8 mouse cellular contexts compared by ENCODE assay signal in the genomic region with DNA sequence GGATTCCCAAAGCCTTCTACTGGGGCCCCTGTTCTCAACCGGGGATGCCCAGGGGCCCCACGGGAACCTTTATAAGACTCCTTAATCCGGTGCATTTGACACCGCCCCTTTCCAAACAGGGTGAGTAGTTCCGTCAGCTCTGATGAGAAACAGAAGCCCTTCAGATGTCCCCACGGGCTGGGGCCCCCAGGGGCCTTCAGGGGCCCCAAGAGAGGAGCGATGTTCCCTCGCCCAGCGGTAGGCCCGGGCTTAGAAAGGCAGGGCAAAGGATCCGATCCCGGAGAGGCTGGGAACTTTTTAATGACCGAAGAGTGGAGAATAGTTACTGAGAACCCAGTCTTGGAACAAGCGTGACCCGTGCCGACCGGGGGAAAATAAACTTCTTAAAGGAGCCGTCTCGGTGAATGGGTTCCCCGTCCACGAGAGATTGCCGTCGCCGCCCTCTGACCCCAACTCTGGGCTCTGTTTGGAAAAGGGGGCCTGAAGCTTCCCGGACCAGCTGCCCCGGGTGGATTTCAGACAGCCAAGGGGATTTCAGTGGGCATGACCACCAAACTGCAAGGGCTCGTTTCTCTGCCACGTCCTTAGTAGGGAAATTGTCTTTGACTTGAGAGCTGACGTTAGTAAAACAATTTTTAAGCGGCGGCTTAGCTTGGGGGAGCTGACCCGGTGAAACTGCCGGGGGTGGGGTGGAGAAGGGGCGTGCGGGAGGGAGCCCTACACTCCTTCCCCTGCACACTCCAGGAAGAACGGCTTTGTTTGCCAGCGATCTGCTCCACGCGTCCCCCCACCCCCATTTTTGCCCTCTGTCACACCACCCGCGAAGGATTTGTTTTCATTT. TPM values are rescaled to one million over a fixed set of nuclear protein-coding genes. Genes with fewer than 3 reads are reported as not detected.
DNase-seq lines count a peak whose midpoint lies in the region; ATAC-seq and TF ChIP-seq lines count a peak whose summit lies in the region.

No protein-coding gene starts in this region.

- peaks cover 45% of the 10 kb centered on the region for H3K4me1 ChIP-seq in forebrain, embryonic 13.5 days
- peaks cover 53% of the 10 kb centered on the region for H3K4me1 ChIP-seq in intestine, embryonic 15.5 days (replicated peaks)
- H3K4me1 ChIP-seq in lung, postnatal 0 days (ENCODE audit: insufficient read depth, low read depth, low read length): peaks cover 37% of the 10 kb centered on the region
- H3K4me1 ChIP-seq in spleen, adult 2 months (ENCODE audit: control insufficient read depth, insufficient read depth, insufficient read length): peaks cover 38% of the 10 kb centered on the region

- TF ChIP-seq EP300 in lung, postnatal 0 days (IDR thresholded peaks at IDR 0.05): no peak

- no peak overlapping the region for H3K27ac ChIP-seq in forebrain, embryonic 13.5 days
- peak overlapping the region; percentile 66; the same call in 1 of the 2 replicates for H3K27ac ChIP-seq in intestine, embryonic 15.5 days
- no peak overlapping the region for H3K27ac ChIP-seq in lung, postnatal 0 days (ENCODE audit: low read length)
- H3K27ac ChIP-seq in spleen, adult 2 months (ENCODE audit: insufficient read depth, low read length): no peak overlapping the region

- no peak for TF ChIP-seq CTCF in lung, postnatal 0 days (IDR thresholded peaks at IDR 0.05)
- no peak for TF ChIP-seq CTCF in spleen, adult 2 months (IDR thresholded peaks at IDR 0.05; ENCODE audit: extremely low read depth, insufficient read depth, insufficient read length, insufficient replicate concordance)

- no peaks in the 10 kb centered on the region for H3K9me3 ChIP-seq in forebrain, embryonic 13.5 days (replicated peaks)
- no peaks in the 10 kb centered on the region for H3K9me3 ChIP-seq in intestine, embryonic 15.5 days
- no peaks in the 10 kb centered on the region for H3K9me3 ChIP-seq in lung, postnatal 0 days (ENCODE audit: low read length)

- peak overlapping the region; percentile 73 for H3K9ac ChIP-seq in forebrain, embryonic 13.5 days
- peak overlapping the region; percentile 57 for H3K9ac ChIP-seq in intestine, embryonic 15.5 days
- no peak overlapping the region for H3K9ac ChIP-seq in lung, postnatal 0 days (replicated peaks; ENCODE audit: low read depth)

- DNase-seq in A20 (ENCODE audit: low read depth, low spot score) (peak; percentile 75), ES-CJ7 (ENCODE audit: low read depth, low spot score) (peak; percentile 28)
- DNase-seq in lung, postnatal 0 days (ENCODE audit: low spot score): peak; percentile 32
- peak in 1 of 2 experiments; percentile 53 for DNase-seq in spleen, adult 2 months (ENCODE audit: low read depth in 1 of 2, low spot score in 2 of 2)
- no peak for DNase-seq in ovary, postnatal 10 days (ENCODE audit: low spot score)
- no peak for DNase-seq in gastrocnemius, adult 8-10 months (ENCODE audit: low spot score in 2 of 2)

- H3K27me3 ChIP-seq in forebrain, embryonic 13.5 days: peaks cover 54% of the 10 kb centered on the region
- peaks cover 31% of the 10 kb centered on the region for H3K27me3 ChIP-seq in intestine, embryonic 15.5 days (replicated peaks)
- no peaks in the 10 kb centered on the region for H3K27me3 ChIP-seq in lung, postnatal 0 days (replicated peaks; ENCODE audit: insufficient read depth, low read length)
- H3K27me3 ChIP-seq in spleen, adult 2 months (ENCODE audit: control insufficient read depth, insufficient read depth, low read length): peaks cover 19% of the 10 kb centered on the region

- WGBS in forebrain, embryonic 13.5 days: under 1% methylated on average over 41 of the region's 41 CpGs
- WGBS in intestine, embryonic 15.5 days: 2% methylated on average over 41 of the region's 41 CpGs
- WGBS in lung, postnatal 0 days: 2% methylated on average over 41 of the region's 41 CpGs
- 1% methylated on average over 41 of the region's 41 CpGs for WGBS in spleen, adult 2 months

- H3K4me2 ChIP-seq in forebrain, embryonic 13.5 days: peak overlapping the region; percentile 95
- H3K4me2 ChIP-seq in intestine, embryonic 15.5 days (replicated peaks): peak overlapping the region; percentile 99
- peak overlapping the region; percentile 99 for H3K4me2 ChIP-seq in lung, postnatal 0 days (replicated peaks; ENCODE audit: low read depth, low read length)

- no peak for ATAC-seq in forebrain, embryonic 13.5 days
- no peak for ATAC-seq in intestine, embryonic 15.5 days
- ATAC-seq in lung, postnatal 0 days: no peak

- peak overlapping the region; percentile 54 for H3K4me3 ChIP-seq in forebrain, embryonic 13.5 days
- H3K4me3 ChIP-seq in intestine, embryonic 15.5 days (replicated peaks): peak overlapping the region; percentile 55
- peak overlapping the region; percentile 48 for H3K4me3 ChIP-seq in lung, postnatal 0 days (ENCODE audit: low read depth, low read length)
- H3K4me3 ChIP-seq in spleen, adult 2 months (ENCODE audit: extremely low read depth, insufficient read depth, insufficient read length): peak overlapping the region; percentile 60; the same call in 1 of the 2 replicates

- TF ChIP-seq POLR2A in spleen, adult 2 months (IDR thresholded peaks at IDR 0.05; ENCODE audit: low read depth, low read length): no peak

- no peaks in the 10 kb centered on the region for H3K36me3 ChIP-seq in forebrain, embryonic 13.5 days (ENCODE audit: poor library complexity, severe bottlenecking)
- H3K36me3 ChIP-seq in intestine, embryonic 15.5 days: no peaks in the 10 kb centered on the region
- no peaks in the 10 kb centered on the region for H3K36me3 ChIP-seq in lung, postnatal 0 days (ENCODE audit: insufficient read depth, low read length)
- no peaks in the 10 kb centered on the region for H3K36me3 ChIP-seq in spleen, adult 2 months (ENCODE audit: control insufficient read depth, insufficient read depth, low read length)

RNA-seq across cellular contexts. Expression of a gene that starts 3.4 kb away (rescaled TPM):
- polyA plus RNA-seq in forebrain, embryonic 13.5 days (2015; fragmentation: Nextera tagmentation; extraction: Ambion mirVana): 10.2 and 11.5 TPM in 2 replicates
- 10.7 and 11.2 TPM in 2 replicates for polyA plus RNA-seq in intestine, embryonic 15.5 days (2015; fragmentation: Nextera tagmentation; extraction: Ambion mirVana)
- 8.9 and 9.7 TPM in 2 replicates for polyA plus RNA-seq in lung, postnatal 0 days (2015; fragmentation: Nextera tagmentation; extraction: Ambion mirVana)
- 17.2 and 23.5 TPM in 2 replicates for polyA plus RNA-seq in spleen, adult 2 months (2012; rRNA removed)
- total RNA-seq in gastrocnemius, adult 8-10 months (2022): 1 to 10 TPM; 2.1 to 3.0 (median 2.2) TPM

RNA-seq across cellular contexts. Expression of a gene that starts 48.7 kb away (rescaled TPM):
- polyA plus RNA-seq in forebrain, embryonic 13.5 days (2015; fragmentation: Nextera tagmentation; extraction: Ambion mirVana): 9.8 and 12.3 TPM in 2 replicates
- polyA plus RNA-seq in intestine, embryonic 15.5 days (2015; fragmentation: Nextera tagmentation; extraction: Ambion mirVana): 7.4 and 7.9 TPM in 2 replicates
- 9.4 and 9.8 TPM in 2 replicates for polyA plus RNA-seq in lung, postnatal 0 days (2015; fragmentation: Nextera tagmentation; extraction: Ambion mirVana)
- 4.5 and 5.6 TPM in 2 replicates for polyA plus RNA-seq in spleen, adult 2 months (2012; rRNA removed)
- 1 to 10 TPM; 1.1 to 3.3 (median 2.5) TPM for total RNA-seq in gastrocnemius, adult 8-10 months (2022)

Comparison
In these comparisons a context has a peak if more than half of its experiments do, and no peak if none do; other contexts are left out.
1. DNase-seq: peak in A20 (single experiment), ES-CJ7 (single experiment) and lung, postnatal 0 days (single experiment); none in ovary, postnatal 10 days (single experiment) and gastrocnemius, adult 8-10 months (0 of 2).
2. Peak in every context shown above with its lines, with median percentiles within 50 percentile points of each other: H3K4me2 ChIP-seq and H3K4me3 ChIP-seq.